Mouse (Mus musculus) cortical plate, adult 2 months (tissue): ENCODE measurements at regions not wholly inside any gene's neighbourhood (a gene's known extent, or its start where the extent isn't known, plus 50 kb on each side); places are given as distances from the start of the nearest gene placed in this dataset.

ENCODE experiments used
- H3K27ac ChIP-seq: fragments of 200-500 bp; 2 replicates; pipeline ENCODE4 v1.5.1; 2012; ENCODE audit warnings: low read length, control low read depth, inconsistent platforms; ENCODE audit not compliant: insufficient read depth
- H3K4me1 ChIP-seq: fragments of 200-500 bp; 2 replicates; pipeline ENCODE4 v1.6.1; 2011; ENCODE audit warnings: low read length; ENCODE audit not compliant: control insufficient read depth, insufficient read depth
- H3K4me3 ChIP-seq: fragments of 200-500 bp; 2 replicates; pipeline ENCODE4 v1.5.1; 2011; ENCODE audit warnings: mild to moderate bottlenecking, low read length, control low read depth; ENCODE audit not compliant: insufficient read depth
- CTCF ChIP-seq: fragments of 200-500 bp; IDR thresholded peaks from 2 replicates; pipeline ENCODE4 v1.5.1; 2011; ENCODE audit warnings: mild to moderate bottlenecking, control low read depth, low read length; ENCODE audit not compliant: insufficient read depth; ENCODE audit errors: extremely low read depth
- POLR2A ChIP-seq: fragments of 200-500 bp; IDR thresholded peaks from 2 replicates; pipeline ENCODE4 v1.6.1; 2011; ENCODE audit warnings: mild to moderate bottlenecking, low read length, control low read depth; ENCODE audit not compliant: insufficient read depth; ENCODE audit errors: extremely low read depth

DNA sequence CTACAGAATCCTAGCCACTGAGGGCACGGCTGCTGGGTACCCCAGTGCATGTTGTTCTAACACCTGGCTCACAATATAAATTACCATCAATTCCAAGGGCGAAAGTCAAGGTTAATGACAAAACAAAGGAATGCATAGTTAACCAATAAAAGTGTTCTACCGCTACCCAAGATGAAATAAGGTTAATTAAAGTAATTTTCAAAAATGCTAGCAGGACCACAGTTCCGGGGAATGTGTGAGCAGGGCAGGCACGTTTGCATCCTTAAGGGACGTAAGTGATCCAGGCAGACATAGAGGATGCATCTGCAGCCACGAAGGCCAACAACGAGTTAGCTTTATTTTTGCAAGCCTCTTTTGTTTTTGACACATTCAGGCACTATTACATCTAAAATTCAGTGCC, 220.3 kb upstream of the Nfe2l3 start:
- Histone ChIP-seq H3K4me3 (no peak overlapping the region), H3K27ac (no peak overlapping the region), H3K4me1 (no peaks in the 10 kb centered on the region)
- TF ChIP-seq POLR2A = no peak
- no peak for TF ChIP-seq CTCF

DNA sequence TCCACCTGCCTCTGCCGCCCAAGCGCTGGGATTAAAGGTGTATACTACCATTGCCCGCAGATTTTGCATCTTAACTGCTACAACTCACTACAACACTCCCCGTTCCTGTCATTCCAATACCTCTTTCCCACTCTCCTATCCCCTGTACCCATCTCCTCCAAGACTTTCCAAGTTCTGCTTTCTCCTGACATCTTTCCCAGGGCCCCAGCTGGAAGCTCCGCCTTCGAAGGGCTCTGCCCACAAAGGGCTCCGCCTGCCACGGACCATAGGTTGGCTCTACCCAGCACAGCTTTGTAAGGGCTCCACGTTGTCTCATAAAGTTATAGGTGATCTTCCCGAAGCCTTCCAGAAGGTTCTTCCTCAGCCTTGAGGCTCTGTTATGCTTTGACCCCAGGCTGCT, 217.1 kb upstream of the Nfe2l3 start:
- Histone ChIP-seq H3K4me1 (no peaks in the 10 kb centered on the region), H3K4me3 (no peak overlapping the region), H3K27ac (no peak overlapping the region)
- no peak for TF ChIP-seq POLR2A
- no peak for TF ChIP-seq CTCF

GRCm38 (mm10) chr6:51216472-51216871, 216.0 kb upstream of the Nfe2l3 start:
- Histone ChIP-seq H3K4me3 (no peak overlapping the region), H3K27ac (no peak overlapping the region), H3K4me1 (no peaks in the 10 kb centered on the region)
- TF ChIP-seq CTCF (no peak), POLR2A (no peak)

DNA sequence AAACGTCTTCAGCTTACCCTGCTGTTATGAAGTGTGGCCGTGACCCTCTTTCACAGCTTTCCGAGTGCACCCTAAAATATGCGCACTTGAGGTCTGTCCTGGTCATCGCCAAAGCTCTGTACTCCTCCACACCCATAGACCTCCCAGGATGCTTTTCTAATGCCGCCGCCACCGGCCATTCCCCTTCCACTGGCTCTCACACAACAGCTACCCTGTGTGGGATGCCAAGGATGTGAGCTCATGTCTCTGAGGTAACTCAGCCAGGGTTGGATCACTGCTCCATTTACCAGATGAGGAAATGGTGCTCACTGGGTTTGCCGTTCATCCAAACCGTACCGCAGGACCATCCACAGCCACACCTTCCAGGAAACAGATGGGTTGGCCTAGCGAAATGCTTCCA, 212.8 kb upstream of the Nfe2l3 start:
- Histone ChIP-seq H3K4me1 (no peaks in the 10 kb centered on the region), H3K4me3 (no peak overlapping the region), H3K27ac (no peak overlapping the region)
- TF ChIP-seq POLR2A (no peak), CTCF (no peak)

DNA sequence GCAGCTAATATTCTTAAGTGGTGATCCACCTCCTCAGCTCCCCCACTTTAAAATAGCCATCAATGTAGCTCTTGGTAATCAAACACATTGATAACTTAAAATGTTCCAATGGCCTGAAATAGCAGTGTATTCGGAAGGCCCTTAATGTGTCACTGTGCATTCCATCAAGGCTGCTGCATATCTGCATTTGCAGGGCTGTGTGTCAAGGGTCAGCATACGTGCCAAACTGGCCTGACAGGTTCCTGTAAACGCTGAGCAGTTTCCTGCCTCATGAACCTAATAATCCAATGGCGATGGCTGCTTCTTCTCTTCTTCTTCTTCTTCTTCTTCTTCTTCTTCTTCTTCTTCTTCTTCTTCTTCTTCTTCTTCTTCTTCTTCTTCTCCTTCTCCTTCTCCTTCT, 211.7 kb upstream of the Nfe2l3 start:
- no peaks in the 10 kb centered on the region for H3K4me1 ChIP-seq
- TF ChIP-seq CTCF = no peak
- TF ChIP-seq POLR2A = no peak
- no peak overlapping the region for H3K4me3 ChIP-seq
- H3K27ac ChIP-seq = no peak overlapping the region

- TF ChIP-seq CTCF (no peak), POLR2A (no peak)
- no peaks in the 10 kb centered on the region for H3K4me1 ChIP-seq
- no peak overlapping the region for H3K27ac ChIP-seq
- H3K4me3 ChIP-seq = no peak overlapping the region
Measured at GRCm38 (mm10) chr6:51236077-51236740, 196.3 kb upstream of the Nfe2l3 start.

- H3K27ac ChIP-seq = no peak overlapping the region
- H3K4me3 ChIP-seq = no peak overlapping the region
- no peak for TF ChIP-seq CTCF
- no peak for TF ChIP-seq POLR2A
- no peaks in the 10 kb centered on the region for H3K4me1 ChIP-seq
Measured at GRCm38 (mm10) chr6:51240039-51240438, 192.4 kb upstream of the Nfe2l3 start.

GRCm38 (mm10) chr6:51250233-51250632, 182.2 kb upstream of the Nfe2l3 start:
- TF ChIP-seq CTCF (no peak), POLR2A (no peak)
- Histone ChIP-seq H3K4me1 (no peaks in the 10 kb centered on the region), H3K27ac (no peak overlapping the region), H3K4me3 (no peak overlapping the region)

GRCm38 (mm10) chr6:51251432-51251831, 181.0 kb upstream of the Nfe2l3 start:
- Histone ChIP-seq H3K27ac (no peak overlapping the region), H3K4me3 (no peak overlapping the region), H3K4me1 (no peaks in the 10 kb centered on the region)
- TF ChIP-seq POLR2A = no peak
- TF ChIP-seq CTCF = no peak

GRCm38 (mm10) chr6:51252721-51253120, 179.7 kb upstream of the Nfe2l3 start:
- Histone ChIP-seq H3K27ac (no peak overlapping the region), H3K4me1 (no peaks in the 10 kb centered on the region), H3K4me3 (no peak overlapping the region)
- TF ChIP-seq POLR2A = no peak
- TF ChIP-seq CTCF = no peak

DNA sequence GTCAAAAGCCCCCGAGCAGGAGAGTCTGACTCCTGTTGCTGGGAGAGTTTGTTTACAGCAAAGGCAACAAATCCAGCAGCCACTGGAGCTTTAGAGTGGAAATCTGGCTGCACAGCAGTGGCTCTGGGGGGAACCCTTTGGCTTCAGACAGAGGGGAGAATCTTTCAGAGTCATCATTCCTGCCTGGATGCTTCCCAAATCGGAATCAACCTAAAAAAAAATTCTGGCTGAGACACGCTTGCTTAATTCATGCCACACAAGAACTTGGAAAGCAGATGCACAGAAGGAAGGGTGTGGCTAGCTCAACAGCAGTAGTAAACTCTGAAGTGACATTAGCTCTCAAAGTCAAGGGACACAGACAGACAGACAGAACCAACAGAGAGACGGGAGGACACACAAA, 175.8 kb upstream of the Nfe2l3 start:
- H3K27ac ChIP-seq = no peak overlapping the region
- TF ChIP-seq CTCF = no peak
- no peak for TF ChIP-seq POLR2A
- H3K4me3 ChIP-seq = no peak overlapping the region
- H3K4me1 ChIP-seq = no peaks in the 10 kb centered on the region

GRCm38 (mm10) chr6:51257524-51257923, 174.9 kb upstream of the Nfe2l3 start:
- H3K27ac ChIP-seq = no peak overlapping the region

More at GRCm38 (mm10) chr6:51257524-51257923, 174.9 kb upstream of the Nfe2l3 start:
- Histone ChIP-seq H3K4me3 (no peak overlapping the region), H3K4me1 (no peaks in the 10 kb centered on the region)
- no peak for TF ChIP-seq CTCF
- no peak for TF ChIP-seq POLR2A
